Mouse (Mus musculus) frontal cortex, adult 2 months (tissue): ENCODE data around the gene Tmem151b. TPM values are rescaled to one million over a fixed set of nuclear protein-coding genes. Genes with fewer than 3 reads are reported as not detected.

Source experiments
- DNase-seq, 2 experiments: peaks; one replicate each; pipeline ENCODE4 v3.0.0; 2022; ENCODE audit warnings: low spot score in 1 of 2; ENCODE audit errors: extremely low spot score in 1 of 2
- polyA plus RNA-seq: library from polyadenylated mRNA; depleted of rRNA; stranded (reverse); fragments of >200 nt; gene quantifications from 2 replicates; pipeline ENCODE4 v1.2.3, GENCODE M21; 2012

Tmem151b gene
- polyA plus RNA-seq, 1 experiment = 72.1 TPM

DNA sequence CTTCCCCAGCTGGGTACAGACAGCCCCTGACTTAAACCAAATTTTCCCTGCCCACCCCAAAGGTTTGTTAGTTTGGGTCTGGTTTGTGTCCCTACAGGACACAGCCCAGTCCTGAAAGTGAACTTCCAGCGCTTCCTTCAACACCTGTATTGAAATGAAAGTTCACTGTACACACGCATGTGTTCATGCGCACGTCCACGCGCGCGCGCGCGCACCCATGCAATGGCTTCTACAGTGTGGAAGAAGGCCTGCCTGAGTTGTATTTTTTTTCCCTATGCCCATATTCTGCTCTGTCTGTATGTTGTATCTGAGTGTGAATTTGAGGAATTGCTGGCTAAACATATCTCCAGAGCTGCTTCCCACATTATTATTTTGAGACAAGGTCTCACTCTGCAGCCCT, 15.6 kb upstream of the Tmem151b start:
- DNase-seq = no peak

DNA sequence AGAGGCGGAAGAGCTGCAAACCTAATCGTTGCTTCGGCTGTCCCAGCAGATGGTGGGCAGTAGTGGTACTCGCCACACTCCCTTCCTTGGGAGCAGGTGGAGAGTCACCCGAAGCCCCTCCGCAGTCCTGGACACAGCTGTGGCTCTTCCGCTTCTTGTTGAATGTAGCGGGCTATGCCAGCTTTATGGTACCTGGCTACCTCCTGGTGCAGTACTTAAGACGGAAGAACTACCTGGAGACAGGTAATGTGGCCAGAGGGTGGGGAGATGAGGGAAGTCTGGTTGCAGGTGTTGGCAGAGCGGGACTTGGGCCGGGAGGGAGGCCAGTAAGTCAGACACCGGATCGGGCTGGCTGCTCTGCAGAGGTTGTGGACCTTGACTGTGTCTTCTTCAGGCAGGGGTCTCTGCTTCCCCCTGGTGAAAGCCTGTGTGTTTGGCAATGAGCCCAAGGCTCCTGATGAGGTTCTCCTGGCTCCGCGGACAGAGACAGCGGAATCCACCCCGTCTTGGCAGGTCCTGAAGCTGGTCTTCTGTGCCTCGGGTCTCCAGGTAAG, 15.1 kb upstream of the Tmem151b start:
- no peak for DNase-seq

DNA sequence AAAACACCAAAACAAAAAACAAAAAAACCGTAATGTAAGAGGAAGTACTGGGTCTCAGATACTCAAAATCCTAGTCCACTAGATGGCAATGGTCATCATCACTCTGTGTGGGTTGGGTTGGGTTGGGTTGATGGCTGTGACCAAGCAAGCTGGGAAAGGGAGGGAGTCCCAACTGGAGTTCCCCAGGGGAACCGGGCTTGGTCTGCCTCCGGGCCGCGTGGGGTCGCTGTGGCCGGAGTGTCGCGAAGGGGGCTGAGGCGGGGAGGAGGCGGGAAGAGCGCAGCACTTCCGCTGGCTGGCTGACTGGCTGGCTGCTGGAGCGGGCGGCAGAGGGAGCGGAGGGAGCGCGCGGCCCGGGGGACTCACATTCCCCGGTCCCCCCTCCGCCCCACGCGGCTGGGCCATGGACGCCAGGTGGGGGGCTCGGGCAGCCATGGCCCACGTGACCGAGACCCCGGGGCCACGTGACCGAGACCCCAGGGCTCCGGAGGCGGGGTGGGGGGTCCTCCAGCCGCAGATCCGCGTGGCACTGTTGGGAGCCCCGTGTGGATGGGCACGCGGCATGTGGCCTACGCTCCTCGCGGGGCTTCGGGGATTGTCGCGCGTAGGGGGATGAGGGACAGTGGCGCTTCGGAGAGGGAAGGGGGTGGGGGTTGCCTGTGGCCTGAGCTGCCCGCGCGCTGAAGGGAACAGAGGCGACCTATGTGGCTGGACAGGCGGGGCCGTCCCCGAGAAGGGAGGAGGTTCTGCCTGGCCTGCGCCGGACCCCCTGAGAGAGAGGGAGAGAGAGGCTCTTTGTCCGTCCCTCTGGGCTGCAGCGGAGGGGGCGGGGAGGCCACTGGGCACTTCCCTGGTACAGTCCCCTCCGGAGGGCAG, 14.4 kb upstream of the Tmem151b start, which contains the start of gene Slc35b2:
Gene Slc35b2 (plus strand): TSS at position 220 of the 876 bp plus-strand sequence.
- peak; percentile 78 to 93 for DNase-seq

DNA sequence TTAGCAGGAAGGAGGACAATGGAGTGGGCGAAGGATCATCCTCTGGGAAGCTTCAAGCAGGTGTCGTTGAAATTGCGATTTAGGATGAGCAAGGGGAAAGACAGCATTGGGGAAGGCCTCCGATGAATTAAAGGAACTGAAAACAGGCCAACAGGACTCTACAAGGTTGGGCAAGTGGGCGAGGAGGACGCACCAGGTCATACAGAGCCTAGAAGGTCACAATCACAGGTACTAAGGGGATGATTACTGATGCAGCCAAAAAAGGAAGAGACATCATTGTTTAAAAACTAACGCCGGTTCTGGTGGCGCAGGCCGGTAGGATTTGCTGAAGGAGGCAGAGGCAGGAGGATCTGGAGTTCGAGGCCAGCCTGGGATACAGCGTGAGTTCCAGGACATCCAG, 13.7 kb upstream of the Tmem151b start:
- DNase-seq = no peak

DNA sequence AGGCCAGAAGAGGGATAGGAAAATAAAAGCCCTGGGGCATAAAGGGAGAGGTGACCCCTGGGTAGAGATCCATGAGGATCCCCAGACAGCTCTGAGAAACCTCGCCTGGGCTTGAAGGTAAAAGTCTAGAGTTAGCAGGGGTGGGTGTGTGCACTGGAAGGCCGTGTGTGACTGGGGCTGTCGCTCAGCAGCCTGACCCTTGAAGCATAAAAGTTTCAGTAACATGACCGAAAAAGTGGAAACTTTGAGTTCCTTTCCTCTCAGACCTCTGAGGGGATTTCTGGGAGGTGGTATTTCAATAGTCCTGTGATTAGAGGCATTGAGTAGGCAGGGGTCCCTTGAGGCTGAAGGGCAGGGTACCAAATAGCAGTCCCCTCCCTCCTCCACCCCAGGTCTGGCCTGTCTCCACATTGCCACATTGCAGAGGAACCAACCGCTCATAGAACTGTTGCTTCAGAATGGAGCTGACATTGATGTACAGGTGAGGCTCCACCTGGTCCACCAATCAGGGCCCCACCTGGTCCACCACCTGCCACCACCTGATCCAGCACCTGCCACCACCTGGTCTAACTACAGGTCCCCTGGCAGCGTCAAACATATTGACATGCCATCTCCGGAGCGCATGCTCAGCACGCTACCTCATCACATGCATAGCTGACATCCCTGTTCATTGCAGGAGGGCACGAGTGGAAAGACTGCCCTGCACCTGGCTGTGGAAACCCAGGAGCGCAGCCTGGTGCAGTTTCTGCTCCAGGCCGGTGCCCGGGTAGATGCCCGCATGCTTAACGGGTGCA, 10.5 kb upstream of the Tmem151b start:
- DNase-seq = no peak

DNA sequence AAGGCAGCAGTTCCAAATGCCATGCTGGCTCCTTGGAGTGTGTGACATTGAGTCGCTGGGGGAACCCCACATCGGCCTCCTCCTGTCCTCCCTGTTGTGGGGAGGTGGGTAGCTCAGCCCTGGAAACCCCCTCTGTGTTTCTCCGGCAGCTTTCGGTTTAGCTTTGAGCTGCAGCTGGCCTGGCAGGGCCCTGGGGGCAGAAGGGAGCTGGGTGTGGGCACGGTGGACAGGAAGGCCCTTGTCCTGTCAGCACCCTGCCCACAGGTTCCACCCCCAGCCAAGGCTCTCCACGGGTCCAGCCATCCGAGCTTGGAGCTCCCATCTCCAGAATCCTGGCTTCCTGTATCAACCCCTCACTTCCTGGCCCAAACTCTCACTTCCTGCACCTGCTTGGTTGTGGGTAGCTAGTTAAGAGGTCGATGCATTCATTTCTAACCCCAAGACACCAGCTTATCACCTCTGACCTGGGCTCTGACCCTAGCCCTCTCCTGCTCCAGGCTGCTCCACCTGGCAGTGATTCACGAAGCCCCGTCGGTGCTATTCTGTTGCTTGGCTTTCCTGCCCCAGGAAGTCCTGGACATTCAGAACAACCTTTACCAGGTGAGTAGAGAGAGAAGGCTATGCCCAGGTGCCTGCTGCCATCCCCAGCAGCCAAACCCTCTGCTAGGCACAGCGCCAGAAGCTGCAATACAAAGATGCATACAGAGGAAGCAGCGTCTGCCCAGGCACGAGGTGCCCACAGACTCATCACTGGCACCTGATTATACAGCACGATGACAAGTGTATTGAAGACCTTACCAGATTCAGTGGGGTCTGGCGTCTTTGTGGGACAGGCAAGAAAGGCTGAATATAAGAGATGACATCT, 8.8 kb upstream of the Tmem151b start:
- DNase-seq = no peak

DNA sequence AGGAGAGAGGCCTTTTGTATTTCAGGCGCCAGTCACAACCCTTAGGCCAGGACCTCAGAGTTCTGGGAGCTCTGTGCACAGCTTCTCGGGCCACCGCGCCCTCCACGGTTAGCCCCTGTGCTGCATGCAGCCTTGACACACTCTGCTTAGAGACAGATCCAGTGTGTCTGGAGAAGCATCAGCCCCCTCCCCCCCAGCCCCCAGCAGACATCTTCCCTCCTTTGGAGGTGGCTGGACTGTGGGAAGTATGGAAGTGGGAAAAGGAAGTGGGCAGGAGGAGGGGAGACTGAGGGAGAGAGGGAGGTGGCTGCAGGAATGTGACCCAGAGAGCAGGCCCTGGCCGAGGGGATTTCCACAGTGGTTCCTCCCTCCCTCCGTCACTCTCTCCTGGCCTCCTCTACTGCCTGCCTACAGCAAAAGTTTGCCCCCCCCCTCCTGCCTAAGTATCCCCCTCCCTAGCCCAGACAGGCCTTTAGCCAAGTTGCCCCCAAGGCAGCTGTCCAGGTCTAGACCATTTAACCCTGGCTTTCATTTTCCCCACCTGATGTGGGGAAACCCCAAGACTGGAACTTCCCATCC, 7.9 kb upstream of the Tmem151b start:
- no peak for DNase-seq

DNA sequence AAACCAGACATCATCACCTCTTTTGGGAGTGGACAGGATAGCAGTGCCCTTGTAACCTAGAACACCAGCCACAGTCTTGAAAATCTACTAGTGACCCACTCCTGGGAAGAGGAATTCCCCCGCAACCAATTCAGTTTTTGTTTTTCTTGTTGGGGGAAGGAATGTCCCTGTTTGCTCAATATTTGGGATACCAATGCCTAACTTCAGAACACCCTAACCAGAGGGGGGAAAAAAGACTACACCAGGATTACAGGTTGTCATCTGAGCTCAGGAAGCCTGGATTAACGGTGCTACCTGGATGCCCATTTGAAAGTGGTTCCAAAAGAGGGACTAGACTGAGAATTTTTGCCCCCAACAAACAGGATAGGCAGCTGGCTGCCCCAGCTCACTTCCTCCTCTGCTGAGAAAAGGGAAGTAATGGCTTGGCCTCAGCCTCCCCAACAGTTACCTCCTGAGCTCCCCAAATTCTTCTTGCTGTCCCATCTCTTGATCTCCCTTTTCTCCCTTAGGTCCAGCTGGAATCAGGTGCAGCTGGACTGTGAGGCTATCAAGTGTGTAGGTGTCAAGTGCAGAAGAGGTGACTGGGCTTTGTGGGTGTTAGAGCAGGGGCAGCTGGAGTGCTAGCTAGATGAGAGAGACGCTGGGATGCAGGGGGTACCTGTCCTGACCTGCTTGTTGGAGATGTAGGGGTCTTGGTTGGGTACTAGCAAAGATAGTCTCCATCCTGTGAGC, 7.2 kb upstream of the Tmem151b start:
- no peak for DNase-seq

DNA sequence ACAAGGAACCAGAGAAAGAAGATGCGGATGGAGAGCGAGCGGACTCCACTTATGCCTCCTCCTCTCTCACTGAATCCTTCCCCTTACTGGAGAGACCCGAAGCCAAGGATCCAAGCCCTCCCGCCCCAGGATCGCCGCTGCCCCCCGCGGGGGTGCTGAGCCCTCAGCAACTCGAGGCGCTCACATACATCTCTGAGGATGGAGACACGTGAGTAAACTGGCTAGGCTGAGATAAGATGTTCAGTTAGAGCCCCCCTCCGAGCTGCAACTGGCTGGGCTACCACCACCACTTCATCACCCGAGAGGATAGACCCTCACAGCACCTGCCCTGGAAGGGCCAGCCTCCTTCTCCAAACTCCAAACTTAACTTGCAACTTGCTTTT, 6.6 kb upstream of the Tmem151b start:
- DNase-seq = no peak

DNA sequence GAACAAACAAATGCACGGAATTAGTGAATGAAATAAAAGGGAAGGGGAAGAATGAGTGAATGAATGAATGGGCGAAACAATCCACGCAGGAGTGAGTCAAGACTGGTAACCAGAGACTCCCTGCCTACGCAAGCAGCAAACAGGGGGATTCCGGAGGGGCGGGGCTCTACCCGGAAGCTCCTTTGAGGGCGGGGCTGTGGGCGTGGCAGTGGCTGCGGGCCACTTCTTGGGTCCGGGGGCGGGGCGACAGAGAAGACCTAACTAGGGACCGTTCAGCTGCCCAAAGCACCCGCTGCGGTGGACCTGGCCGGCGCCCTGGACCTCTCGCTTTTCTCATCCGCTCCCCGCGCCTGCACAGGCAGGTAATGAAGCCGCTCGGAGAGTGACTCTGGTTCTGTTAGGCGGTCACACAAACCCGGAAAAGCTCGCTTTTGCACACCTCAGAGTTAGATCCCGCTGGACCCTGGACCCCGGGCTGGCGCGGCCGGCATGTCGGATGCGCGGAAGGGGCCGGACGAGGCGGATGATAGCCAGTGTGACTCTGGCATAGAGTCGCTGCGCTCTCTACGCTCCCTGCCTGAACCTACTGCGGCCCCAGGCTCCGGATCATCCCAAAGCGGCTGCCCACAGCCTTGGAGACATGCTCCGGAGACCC, 6.1 kb upstream of the Tmem151b start, which contains the start of gene Nfkbie:
Gene Nfkbie (plus strand): TSS at position 252 of the 655 bp plus-strand sequence.
- peak; percentile 80 to 92 for DNase-seq

DNA sequence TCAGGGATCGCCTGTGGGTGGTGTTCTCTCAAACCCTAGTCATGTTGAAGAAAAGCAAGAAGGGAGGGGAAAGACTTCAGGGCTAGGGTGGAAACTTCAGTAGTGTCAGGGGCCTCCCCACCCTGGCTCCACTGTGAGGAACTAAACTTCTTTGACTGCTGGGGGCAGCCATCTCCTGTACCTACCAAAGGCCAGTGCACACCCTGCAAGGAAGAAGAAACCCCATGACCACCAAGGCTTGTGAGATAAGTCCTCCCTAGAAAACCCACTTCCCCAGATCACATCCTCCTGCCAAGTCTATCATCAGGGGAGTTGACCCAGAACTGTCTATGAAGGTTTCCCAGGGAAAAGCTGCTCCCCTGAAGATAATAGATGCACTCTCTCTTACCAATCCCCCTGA, 4.9 kb upstream of the Tmem151b start:
- DNase-seq = no peak

DNA sequence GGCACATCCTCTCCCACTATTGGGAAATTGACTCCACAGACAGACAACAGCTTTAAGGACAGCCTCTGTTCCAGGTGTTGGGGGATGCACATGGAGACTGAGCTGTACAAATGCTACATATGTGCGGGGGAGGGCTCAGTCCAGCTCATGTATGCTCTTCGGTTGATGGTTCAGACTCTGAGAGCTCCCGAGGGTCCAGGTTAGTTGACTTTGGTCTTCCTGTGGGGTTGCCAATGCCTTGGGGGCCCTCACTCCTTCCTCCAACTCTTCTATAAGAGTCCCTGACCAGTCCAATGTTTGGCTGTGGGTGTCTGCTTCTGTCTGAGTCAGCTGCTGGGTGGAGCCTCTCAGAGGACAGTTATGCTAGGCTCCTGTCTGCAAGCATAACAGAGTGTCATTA, 3.6 kb upstream of the Tmem151b start:
- no peak for DNase-seq

DNA sequence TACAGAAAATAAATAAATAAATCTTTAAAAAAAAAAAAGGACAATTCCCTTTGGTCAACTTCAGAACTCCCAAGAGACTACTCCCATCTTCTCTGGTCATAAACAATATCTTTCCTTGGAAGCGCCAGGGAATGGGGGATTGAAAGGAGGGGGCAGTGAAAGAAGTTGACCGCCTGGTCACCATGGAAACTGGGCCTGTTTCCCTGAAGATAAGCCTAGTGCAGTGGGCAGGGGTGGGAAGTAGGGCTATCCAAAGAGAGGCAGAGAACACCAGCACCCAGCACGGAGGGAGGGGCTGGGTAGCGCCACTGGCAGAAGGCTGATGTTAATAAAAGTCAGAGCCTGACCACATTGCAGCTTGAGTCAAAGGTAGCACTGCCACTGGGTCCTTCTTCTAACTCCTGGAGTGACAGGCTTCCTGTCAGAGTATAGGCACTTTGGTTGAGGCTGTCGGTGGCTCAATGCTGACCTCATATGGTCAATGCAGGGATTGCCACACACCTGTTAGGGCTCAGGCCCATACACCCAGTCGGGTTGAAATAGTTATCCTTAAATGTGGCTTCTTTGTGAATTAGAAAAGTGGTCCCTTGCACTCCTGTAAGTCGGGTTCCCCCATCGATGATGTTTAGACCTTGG, 2.5 kb upstream of the Tmem151b start:
- DNase-seq = peak in 1 of 2 experiments; percentile 92

DNA sequence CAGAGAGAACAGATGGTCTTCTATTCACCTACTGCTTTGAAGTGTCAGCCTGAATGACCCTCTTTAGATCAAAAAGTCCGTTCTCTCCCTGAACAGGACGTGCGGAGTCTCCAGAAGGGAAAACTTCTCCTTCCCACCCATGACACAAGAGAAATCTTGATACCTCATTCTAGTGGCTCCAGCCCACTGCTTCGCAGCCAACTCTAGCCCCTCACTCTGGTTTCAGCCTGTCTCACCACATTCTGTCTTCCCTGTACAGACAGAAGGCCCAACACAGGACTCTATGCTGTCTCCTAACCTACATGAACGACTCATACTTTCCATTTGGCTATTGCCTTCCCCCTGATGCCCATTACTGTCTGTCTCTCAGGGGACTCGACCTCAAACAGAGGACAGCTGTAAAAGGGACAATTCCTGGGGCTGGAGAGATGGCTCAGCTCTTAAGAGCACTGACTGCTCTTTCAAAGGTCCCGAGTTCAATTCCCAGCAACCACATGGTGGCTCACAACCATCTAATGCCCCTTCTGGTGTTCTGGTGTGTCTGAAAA, 1.8 kb upstream of the Tmem151b start:
- DNase-seq = no peak

DNA sequence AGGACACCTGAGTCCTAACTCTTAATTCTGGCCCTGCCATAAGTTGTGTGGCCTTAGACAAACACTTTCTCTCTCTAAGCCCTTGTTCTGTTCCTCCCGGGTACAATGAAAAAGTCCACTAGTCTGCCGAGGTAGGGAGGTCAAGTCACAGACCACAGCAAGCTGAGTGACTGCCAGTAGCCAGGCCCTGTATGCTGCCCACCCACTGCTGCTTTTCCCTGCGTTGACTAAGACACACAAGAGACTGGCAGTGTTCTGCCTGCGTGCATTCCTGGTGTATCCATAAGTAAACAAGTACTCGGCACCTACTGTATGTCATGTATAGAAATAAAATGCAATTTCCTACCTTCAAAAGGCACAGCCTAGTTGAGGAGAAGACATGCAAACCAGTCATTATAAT, 776 bp upstream of the Tmem151b start:
- no peak for DNase-seq

DNA sequence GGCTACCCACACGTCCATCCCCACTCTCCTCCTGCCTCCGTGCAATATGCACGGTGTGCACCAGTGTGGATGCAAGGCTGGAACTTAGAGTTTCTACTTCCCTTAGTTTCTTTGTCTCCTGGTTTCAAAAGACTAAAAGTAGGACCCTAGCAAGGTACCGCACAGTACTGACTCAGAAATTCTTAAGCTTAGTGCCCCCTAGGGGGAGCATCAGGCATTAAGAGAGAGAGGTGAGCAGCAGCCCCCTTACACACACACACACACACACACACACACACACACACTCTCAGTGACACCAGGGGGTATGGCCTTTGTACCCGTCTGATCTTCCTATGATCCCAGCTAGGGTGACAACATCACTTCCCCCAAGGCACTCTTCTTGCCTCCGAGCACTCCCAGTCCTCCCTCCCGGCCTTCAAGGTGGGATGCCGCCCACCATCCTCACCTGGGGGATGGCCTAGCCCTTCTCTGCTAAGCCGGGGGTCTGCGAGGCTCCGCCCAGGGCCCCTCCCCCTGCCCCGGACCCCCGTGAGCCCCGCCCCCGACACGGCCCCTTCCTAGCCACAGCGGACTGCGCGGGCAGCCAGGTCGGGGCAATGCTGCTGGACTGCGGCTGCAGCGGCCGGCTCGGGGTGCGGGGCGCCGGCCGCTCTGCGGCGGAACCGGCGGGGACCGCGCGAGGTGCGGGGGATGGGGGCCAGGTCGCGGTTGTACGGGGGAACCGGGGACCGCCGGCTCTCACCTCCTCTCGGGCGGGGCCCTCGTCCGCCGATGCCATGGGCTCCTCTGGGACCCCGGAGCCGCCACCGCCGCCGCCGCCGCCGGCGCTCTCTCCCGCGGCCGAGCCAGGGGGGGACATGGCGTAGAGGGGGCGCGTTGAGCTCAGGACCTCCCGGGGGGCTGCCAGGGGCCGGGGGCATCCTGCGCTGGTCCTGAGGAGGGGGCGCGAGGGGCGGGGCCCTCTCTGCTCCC, 650 bp downstream of the Tmem151b start:
- DNase-seq = peak in 1 of 2 experiments; percentile 83
